Mouse (Mus musculus) spleen, adult 2 months (tissue): ENCODE measurements at regions not wholly inside any gene's neighbourhood (a gene's known extent, or its start where the extent isn't known, plus 50 kb on each side); places are given as distances from the start of the nearest gene placed in this dataset.

Source experiments
- CTCF ChIP-seq: fragments of 200-500 bp; IDR thresholded peaks from 2 replicates; pipeline ENCODE4 v1.5.1; 2011; ENCODE audit warnings: mild to moderate bottlenecking, inconsistent platforms; ENCODE audit not compliant: insufficient read depth, insufficient read length, insufficient replicate concordance; ENCODE audit errors: extremely low read depth
- POLR2A ChIP-seq: fragments of 200-500 bp; IDR thresholded peaks from 2 replicates; pipeline ENCODE4 v1.6.1; 2011; ENCODE audit warnings: low read depth, low read length, inconsistent platforms

- TF ChIP-seq CTCF (no peak), POLR2A (no peak)
Observed at GRCm38 (mm10) chr11:79784071-79784470, 178.1 kb downstream of the Utp6 start.
